Mouse (Mus musculus) hindbrain, postnatal 0 days (tissue): ENCODE results near the gene Aifm3. TPM values are rescaled to one million over a fixed set of nuclear protein-coding genes. Genes with fewer than 3 reads are reported as not detected.
A peak's percentile ranks its signal among the peaks of the same experiment; 100 is the strongest.

Source experiments
- ATAC-seq: fragments of 200-750 bp; cut with Nextera tagmentation; 2 replicates; pipeline ENCODE4 v1.8.0; 2017; ENCODE audit warnings: mild to moderate bottlenecking, moderate TSS enrichment, moderate library complexity
- DNase-seq: peaks from one replicate; pipeline ENCODE4 v3.0.0-alpha.2; 2015; ENCODE audit warnings: low spot score
- H3K27ac ChIP-seq: fragments of 300-500 bp; sonication (generic); 2 replicates; pipeline ENCODE4 v1.5.1; 2014; ENCODE audit warnings: mild to moderate bottlenecking
- H3K27me3 ChIP-seq: fragments of 300-500 bp; sonication (generic); 2 replicates; pipeline ENCODE4 v1.6.1; 2014; ENCODE audit warnings: low read length, mixed read lengths; ENCODE audit not compliant: insufficient read depth
- H3K36me3 ChIP-seq: fragments of 300-500 bp; sonication (generic); 2 replicates; pipeline ENCODE4 v1.6.1; 2014; ENCODE audit warnings: low read length, mixed read lengths; ENCODE audit not compliant: insufficient read depth
- H3K4me1 ChIP-seq: fragments of 300-500 bp; sonication (generic); 2 replicates; pipeline ENCODE4 v1.6.1; 2014; ENCODE audit warnings: antibody characterized with exemption, low read length, mixed read lengths; ENCODE audit not compliant: insufficient read depth
- H3K4me2 ChIP-seq: fragments of 300-500 bp; sonication (generic); 2 replicates; pipeline ENCODE4 v1.6.1; 2014; ENCODE audit warnings: low read depth, mild to moderate bottlenecking, low read length, moderate library complexity, mixed read lengths
- H3K4me3 ChIP-seq: fragments of 300-500 bp; sonication (generic); 2 replicates; pipeline ENCODE4 v1.5.1; 2014; ENCODE audit warnings: low read length
- H3K9ac ChIP-seq: fragments of 300-500 bp; sonication (generic); replicated peaks from 2 replicates; pipeline ENCODE4 v1.6.1; 2014; ENCODE audit warnings: mild to moderate bottlenecking, low read length, moderate library complexity, mixed read lengths
- H3K9me3 ChIP-seq: fragments of 300-500 bp; sonication (generic); 2 replicates; pipeline ENCODE4 v1.6.1; 2016; ENCODE audit warnings: low read length, mixed read lengths
- CTCF ChIP-seq: IDR thresholded peaks from 2 replicates; pipeline ENCODE4 v1.5.1; 2016; ENCODE audit warnings: antibody characterized with exemption, control low read depth, low read depth
- WGBS: fragments of 180-500 bp; shearing (Covaris S2); extraction: QIAGEN DNeasy Blood & Tissue Kit; methylation state at CpG from one replicate; pipeline ENCODE4 v1.1.7; 2014; 5-methylcytosine and 5-hydroxymethylcytosine counted together
- polyA plus RNA-seq: library from polyadenylated mRNA; unstranded; fragments of >200 nt; fragmentation: Nextera tagmentation; extraction: Ambion mirVana; gene quantifications from 2 replicates; pipeline ENCODE4 v1.2.1, GENCODE M21; 2015
- total RNA-seq: library from RNA; depleted of rRNA; stranded (reverse); fragments of >200 nt; gene quantifications from 2 replicates; pipeline ENCODE4 v1.2.3, GENCODE M21; 2014; rRNA removed

Gene Aifm3
- total RNA-seq, result 13.8 and 16.8 TPM in 2 replicates
- polyA plus RNA-seq, result 15.7 and 17.4 TPM in 2 replicates

DNA sequence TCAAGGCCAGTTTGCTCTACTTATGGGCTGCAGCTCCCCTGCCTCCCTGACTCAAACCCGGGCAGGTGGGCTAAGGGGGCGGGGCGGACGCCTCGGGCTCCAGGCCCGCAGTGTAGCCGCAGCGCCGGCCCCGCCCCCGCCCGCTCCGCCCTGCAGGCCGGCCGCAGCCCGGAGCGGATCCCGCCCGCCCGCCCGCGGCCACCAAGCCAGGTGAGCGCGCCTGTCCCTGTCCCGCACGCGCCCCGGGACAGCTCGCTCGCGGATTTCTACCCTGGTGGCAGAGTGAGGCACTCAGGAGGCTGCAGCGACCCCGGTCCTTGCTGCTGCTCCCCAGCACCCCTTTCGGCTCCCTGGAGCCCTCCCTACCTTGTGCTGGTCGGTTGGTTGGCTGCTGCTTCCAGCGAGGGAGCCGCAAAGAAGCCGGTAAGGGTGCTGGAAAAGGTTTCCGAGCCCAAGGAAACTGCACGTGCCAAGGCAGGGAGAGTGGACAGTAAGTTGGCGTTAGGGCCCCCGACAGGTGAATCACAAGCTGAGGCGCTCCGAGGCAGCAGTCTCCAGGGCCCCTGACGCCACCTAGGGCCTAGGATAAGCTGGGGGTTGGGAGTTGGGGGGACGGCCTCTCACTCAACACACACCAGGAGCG lies at the start of gene Aifm3:
Aifm3 (plus strand) TSS at position 143 of the 643 bp plus-strand sequence.
- no peaks in the 10 kb centered on the region for H3K9me3 ChIP-seq
- no peak within 1 kb of the TSS; the same call in 1 of the 2 replicates for H3K9ac ChIP-seq
- ATAC-seq, result peak; percentile 50
- peaks cover 10% of the 10 kb centered on the region for H3K36me3 ChIP-seq
- DNase-seq, result no peak
- no peaks in the 10 kb centered on the region for H3K27me3 ChIP-seq
- peak within 1 kb of the TSS; percentile 46 for H3K4me3 ChIP-seq
- H3K4me1 ChIP-seq, result no peaks in the 10 kb centered on the region; the same call in 1 of the 2 replicates
- H3K27ac ChIP-seq, result no peak within 1 kb of the TSS
- WGBS, result 1% methylated on average over 44 of the region's 47 CpGs
- 0 out of 2 replicates have a peak, but pooled peaks have one; percentile 7 for TF ChIP-seq CTCF
- peak within 1 kb of the TSS; percentile 89 for H3K4me2 ChIP-seq

DNA sequence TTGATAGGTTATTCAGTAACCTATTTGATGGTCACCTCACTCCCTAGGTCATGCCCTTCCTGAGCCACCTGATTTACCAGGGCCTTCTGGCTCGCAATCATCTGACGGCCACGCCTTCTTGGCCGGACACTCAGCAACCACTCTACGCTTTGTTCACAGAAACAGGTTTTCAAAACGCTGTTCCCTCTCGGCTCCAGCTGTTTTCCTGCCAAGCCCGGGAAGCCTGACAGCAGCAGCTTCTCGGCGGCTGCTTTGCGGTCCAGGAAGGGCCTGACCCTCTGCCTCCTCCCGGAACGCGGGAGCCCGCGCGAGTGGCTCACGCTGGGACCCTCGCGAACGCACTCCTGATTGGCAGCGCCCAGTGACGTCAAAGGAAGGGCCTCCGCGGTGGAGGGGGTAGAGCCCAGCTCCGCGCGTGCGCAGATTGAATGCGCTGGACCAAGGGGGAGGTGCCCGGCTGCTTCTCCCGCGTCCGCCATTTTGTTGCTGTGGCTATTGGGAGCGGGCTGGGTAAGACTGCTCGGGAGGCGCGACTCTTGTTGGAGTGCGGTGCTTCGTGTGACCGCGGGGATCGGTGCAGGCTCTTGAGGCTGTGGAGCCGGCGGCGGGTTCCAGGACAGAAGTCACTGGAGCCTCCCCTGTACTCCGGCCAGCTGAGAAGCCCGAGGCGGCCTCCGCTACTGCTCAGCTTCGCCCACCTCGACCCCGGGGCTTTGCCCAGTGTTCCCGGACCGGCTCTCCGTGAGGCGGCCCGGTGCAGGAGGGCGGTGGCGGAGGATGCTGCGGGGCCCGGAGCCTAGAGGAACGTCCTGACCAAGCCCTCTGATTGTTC lies 37.7 kb upstream of the Aifm3 start, which contains the start of gene Crkl:
Crkl (plus strand) TSS at position 447 of the 832 bp plus-strand sequence.
- Histone ChIP-seq H3K4me1 (peaks cover 10% of the 10 kb centered on the region), H3K36me3 (peaks cover 5% of the 10 kb centered on the region; the same call in 1 of the 2 replicates), H3K27ac (peak within 1 kb of the TSS; percentile 98), H3K9ac (peak within 1 kb of the TSS; percentile 97), H3K4me3 (peak within 1 kb of the TSS; percentile 98), H3K27me3 (no peaks in the 10 kb centered on the region), H3K4me2 (peak within 1 kb of the TSS; percentile 84), H3K9me3 (no peaks in the 10 kb centered on the region)
- TF ChIP-seq CTCF, result no peak
- ATAC-seq (peak; percentile 98), DNase-seq (peak; percentile 100)
- under 1% methylated on average over 63 of the region's 63 CpGs for WGBS

DNA sequence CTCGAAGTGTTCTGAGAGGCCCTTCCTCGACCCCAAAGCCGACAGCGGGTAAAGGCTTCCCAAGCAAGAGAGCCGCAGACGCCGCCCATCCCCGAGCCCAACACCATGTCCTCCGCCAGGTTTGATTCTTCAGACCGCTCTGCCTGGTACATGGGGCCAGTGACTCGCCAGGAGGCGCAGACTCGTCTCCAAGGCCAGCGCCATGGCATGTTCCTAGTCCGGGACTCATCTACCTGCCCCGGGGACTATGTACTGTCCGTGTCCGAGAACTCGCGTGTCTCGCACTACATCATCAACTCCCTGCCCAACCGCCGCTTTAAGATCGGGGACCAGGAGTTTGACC lies 37.1 kb upstream of the Aifm3 start:
- peak; percentile 52 for DNase-seq
- H3K9me3 ChIP-seq, result no peaks in the 10 kb centered on the region
- H3K27ac ChIP-seq, result peak overlapping the region; percentile 98
- peaks cover 10% of the 10 kb centered on the region for H3K4me1 ChIP-seq
- 0 out of 2 replicates have a peak, but pooled peaks have one; percentile 15 for TF ChIP-seq CTCF
- peak overlapping the region; percentile 98 for H3K4me3 ChIP-seq
- peak overlapping the region; percentile 97 for H3K9ac ChIP-seq
- no peaks in the 10 kb centered on the region for H3K27me3 ChIP-seq
- peak; percentile 34; the same call in 1 of the 2 replicates for ATAC-seq
- under 1% methylated on average over 24 of the region's 24 CpGs for WGBS
- H3K4me2 ChIP-seq, result peak overlapping the region; percentile 84
- H3K36me3 ChIP-seq, result peaks cover 8% of the 10 kb centered on the region; the same call in 1 of the 2 replicates

DNA sequence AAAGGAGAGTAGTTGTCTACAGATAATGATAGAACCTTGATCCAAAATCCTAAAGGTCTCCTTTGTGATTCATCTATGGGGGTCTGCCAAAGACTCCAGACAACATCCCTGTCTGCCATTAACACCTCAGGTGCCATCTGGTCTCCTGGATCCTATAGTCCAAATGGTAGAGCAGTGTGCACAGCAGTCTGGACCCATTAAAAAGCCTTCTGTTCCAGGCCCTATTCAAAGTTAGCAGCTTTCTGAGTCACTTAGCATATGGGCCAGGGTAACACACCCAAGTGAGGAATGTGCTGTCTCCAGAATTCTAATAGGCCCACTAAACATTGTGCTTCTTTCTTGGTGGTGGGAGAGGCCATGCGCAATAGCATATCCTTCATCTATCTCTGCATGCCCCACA lies 32.5 kb upstream of the Aifm3 start:
- Histone ChIP-seq H3K27me3 (no peaks in the 10 kb centered on the region), H3K4me3 (no peak overlapping the region), H3K4me2 (no peak overlapping the region), H3K9me3 (no peaks in the 10 kb centered on the region), H3K27ac (no peak overlapping the region), H3K36me3 (peaks cover 8% of the 10 kb centered on the region; the same call in 1 of the 2 replicates), H3K4me1 (peaks cover 10% of the 10 kb centered on the region), H3K9ac (no peak overlapping the region)
- 100% methylated on average over 1 of the region's 1 CpGs for WGBS
- ATAC-seq (no peak), DNase-seq (no peak)
- TF ChIP-seq CTCF, result no peak

DNA sequence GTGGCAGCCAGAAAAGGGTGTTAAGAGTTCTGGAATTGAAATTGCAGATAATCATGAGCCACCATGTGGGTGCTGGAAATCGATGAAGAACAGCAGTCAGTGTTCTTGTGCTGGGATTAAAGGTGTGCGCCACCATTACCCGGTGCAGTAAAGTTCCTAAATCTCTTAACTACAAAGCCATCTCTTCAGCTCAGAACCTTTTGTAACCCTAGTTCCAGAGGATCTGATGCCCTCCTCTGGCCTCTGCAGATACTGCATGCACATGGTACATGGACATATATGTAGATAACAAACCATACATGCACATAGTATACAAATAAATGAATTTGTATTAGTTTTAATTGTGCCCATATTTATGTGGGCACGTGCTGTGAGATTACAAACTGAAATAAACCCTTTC lies 29.2 kb upstream of the Aifm3 start:
- no peaks in the 10 kb centered on the region for H3K27me3 ChIP-seq
- peaks cover 8% of the 10 kb centered on the region; the same call in 1 of the 2 replicates for H3K36me3 ChIP-seq
- H3K4me3 ChIP-seq, result no peak overlapping the region
- TF ChIP-seq CTCF, result peak; percentile 53
- no peak overlapping the region for H3K9ac ChIP-seq
- ATAC-seq, result no peak
- no peaks in the 10 kb centered on the region for H3K9me3 ChIP-seq
- H3K27ac ChIP-seq, result no peak overlapping the region
- DNase-seq, result peak; percentile 35
- no peak overlapping the region for H3K4me2 ChIP-seq
- H3K4me1 ChIP-seq, result peaks cover 5% of the 10 kb centered on the region
- 96% methylated on average over 4 of the region's 4 CpGs for WGBS

DNA sequence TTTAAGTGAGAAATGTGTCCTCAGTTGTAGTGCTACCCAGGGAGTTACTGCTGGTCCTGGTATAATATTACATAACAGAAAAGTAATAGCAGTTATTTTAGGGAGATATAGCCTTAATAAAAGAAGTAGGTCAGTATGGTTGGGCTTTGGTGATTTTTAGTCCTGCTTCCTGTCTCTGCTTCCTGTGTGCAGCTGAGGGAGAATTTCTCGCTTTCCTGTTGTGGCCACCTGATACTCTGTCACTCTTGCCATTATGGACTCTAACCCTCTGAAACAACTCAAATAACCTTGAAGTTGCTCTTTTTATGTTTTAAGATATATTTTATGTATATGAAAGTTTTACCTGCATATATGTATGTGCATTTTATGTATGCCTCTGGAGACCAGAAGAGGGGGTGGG lies 27.8 kb upstream of the Aifm3 start:
- no peaks in the 10 kb centered on the region for H3K4me1 ChIP-seq
- no peak overlapping the region for H3K4me3 ChIP-seq
- peaks cover 5% of the 10 kb centered on the region; the same call in 1 of the 2 replicates for H3K36me3 ChIP-seq
- H3K9ac ChIP-seq, result no peak overlapping the region
- no peak overlapping the region for H3K4me2 ChIP-seq
- TF ChIP-seq CTCF, result no peak
- H3K27me3 ChIP-seq, result no peaks in the 10 kb centered on the region
- no peak for DNase-seq
- 75% methylated on average over 1 of the region's 1 CpGs for WGBS
- no peak for ATAC-seq
- H3K27ac ChIP-seq, result no peak overlapping the region
- H3K9me3 ChIP-seq, result no peaks in the 10 kb centered on the region
